Mouse (Mus musculus) Patski (cell line): ENCODE measurements around the gene Cenpu. TPM values are rescaled to one million over a fixed set of nuclear protein-coding genes. Genes with fewer than 3 reads are reported as not detected.
"Not testable (repeated sequence)": the region's sequence is repeated elsewhere in the genome, so short reads cannot be mapped to it uniquely, and the experiment has no call there.

ENCODE experiments used
- ATAC-seq: fragments of 100-300 bp; one replicate; pipeline ENCODE4 v1.8.0; 2021
- CTCF ChIA-PET: fragments of 350-600 bp; sonication (Branson Sonifier 250); formaldehyde crosslinking; loops from one replicate; lab custom pipeline; 2022; ENCODE audit warnings: inconsistent platforms; lab: Charles Lee
- POLR2A ChIA-PET: fragments of 350-600 bp; sonication (Branson Sonifier 250); formaldehyde crosslinking; loops from one replicate; lab custom pipeline; 2022; ENCODE audit warnings: antibody characterized with exemption, inconsistent platforms; lab: Charles Lee
- DNase-seq: peaks from one replicate; pipeline ENCODE4 v3.0.0-alpha.2; 2011; ENCODE audit warnings: low read depth, low spot score
- H3K27me3 ChIP-seq: fragments of 371-371 bp; one replicate; pipeline ENCODE4 v1.5.1; 2021
- CTCF ChIP-seq: fragments of 100-300 bp; IDR thresholded peaks from one replicate; pipeline ENCODE4 v1.5.1; 2021
- in situ Hi-C: fragments of 300-500 bp; cut with MboI; formaldehyde crosslinking; loops from 3 replicates; pipeline ENCODE4 v1.11.1; 2018; ENCODE audit warnings: low pct_unique_long_range_greater_than_20kb, mixed read lengths
- polyA plus RNA-seq: library from polyadenylated mRNA; unstranded; gene quantifications from one replicate; pipeline ENCODE4 v1.2.3, GENCODE M21; 2021

Cenpu gene
- polyA plus RNA-seq, 1 experiment from 2014 or later: 7.9 TPM

- no peak for DNase-seq
- ChIA-PET CTCF (no interaction called here), POLR2A (no interaction called here)
- in situ Hi-C loops: no loop called here
- H3K27me3 ChIP-seq: no peaks in the 10 kb centered on the region
- no peak for TF ChIP-seq CTCF
- ATAC-seq: no peak
Observed at GRCm38 (mm10) chr8:46569659-46570441, 18.0 kb downstream of the Cenpu start.

- no peaks in the 10 kb centered on the region for H3K27me3 ChIP-seq
- no peak for DNase-seq
- no peak for TF ChIP-seq CTCF
- ChIA-PET CTCF (no interaction called here), POLR2A (no interaction called here)
- in situ Hi-C loops: no loop called here
- no peak for ATAC-seq
Observed at GRCm38 (mm10) chr8:46570673-46571072, 18.8 kb downstream of the Cenpu start.

GRCm38 (mm10) chr8:46573446-46573845, 21.6 kb downstream of the Cenpu start:
- no peak for TF ChIP-seq CTCF
- POLR2A ChIA-PET: no interaction called here
- in situ Hi-C loops: no loop called here
- no peak for ATAC-seq
- CTCF ChIA-PET: no interaction called here
- no peaks in the 10 kb centered on the region for H3K27me3 ChIP-seq
- DNase-seq: no peak

GRCm38 (mm10) chr8:46573964-46574363, 22.1 kb downstream of the Cenpu start:
- ATAC-seq: no peak
- no peak for TF ChIP-seq CTCF
- CTCF ChIA-PET: no interaction called here
- in situ Hi-C loops: no loop called here
- H3K27me3 ChIP-seq: no peaks in the 10 kb centered on the region
- DNase-seq: no peak
- POLR2A ChIA-PET: interaction anchor here (0.6 kb wide), 1 partner anchor 45 kb away, joined by 3 read pairs; no protein-coding TSS in a partner anchor

- in situ Hi-C loops: no loop called here
- DNase-seq (no peak), ATAC-seq (no peak)
- TF ChIP-seq CTCF: no peak
- ChIA-PET CTCF (no interaction called here), POLR2A (no interaction called here)
- H3K27me3 ChIP-seq: no peaks in the 10 kb centered on the region
Observed at GRCm38 (mm10) chr8:46578794-46579193, 27.0 kb downstream of the Cenpu start.

DNA sequence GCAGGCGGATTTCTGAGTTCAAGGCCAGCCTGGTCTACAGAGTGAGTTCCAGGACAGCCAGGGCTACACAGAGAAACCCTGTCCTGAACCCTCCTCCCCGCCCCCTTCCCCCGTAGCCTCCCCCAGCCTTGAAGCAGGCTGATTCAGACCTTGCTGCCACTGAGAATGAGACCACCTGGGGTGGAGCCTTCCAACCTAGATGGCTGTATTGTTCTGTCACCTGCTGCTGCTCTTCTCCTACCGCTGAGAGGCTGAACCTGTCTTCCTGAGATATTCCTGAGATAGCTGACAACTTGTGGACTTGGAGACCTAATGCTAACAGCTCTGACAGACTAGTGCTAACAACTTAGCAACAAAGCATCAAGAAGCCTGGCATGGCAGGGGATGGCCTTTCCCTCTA, 32.5 kb downstream of the Cenpu start:
- POLR2A ChIA-PET, DNase-seq, H3K27me3 ChIP-seq, CTCF ChIA-PET, ATAC-seq, in situ Hi-C loops: not testable (repeated sequence)

- in situ Hi-C loops: no loop called here
- ChIA-PET POLR2A (no interaction called here), CTCF (no interaction called here)
- no peaks in the 10 kb centered on the region for H3K27me3 ChIP-seq
- TF ChIP-seq CTCF: no peak
- ATAC-seq: no peak
- no peak for DNase-seq
Observed at GRCm38 (mm10) chr8:46585576-46585975, 33.7 kb downstream of the Cenpu start.

- ATAC-seq: no peak
- in situ Hi-C loops: no loop called here
Observed at GRCm38 (mm10) chr8:46587911-46588310, 36.1 kb downstream of the Cenpu start.

GRCm38 (mm10) chr8:46588663-46589062, 36.8 kb downstream of the Cenpu start:
- DNase-seq: no peak
- H3K27me3 ChIP-seq: no peaks in the 10 kb centered on the region
- ChIA-PET POLR2A (no interaction called here), CTCF (no interaction called here)
- in situ Hi-C loops: no loop called here
- no peak for ATAC-seq
- TF ChIP-seq CTCF: no peak

More at GRCm38 (mm10) chr8:46587911-46588310, 36.1 kb downstream of the Cenpu start:
- DNase-seq: no peak
- ChIA-PET CTCF (no interaction called here), POLR2A (no interaction called here)
- no peak for TF ChIP-seq CTCF
- H3K27me3 ChIP-seq: no peaks in the 10 kb centered on the region

GRCm38 (mm10) chr8:46593067-46593466, 41.2 kb downstream of the Cenpu start:
- H3K27me3 ChIP-seq: no peaks in the 10 kb centered on the region
- DNase-seq: no peak
- no peak for TF ChIP-seq CTCF
- CTCF ChIA-PET: interaction anchor here (2.2 kb wide), 1 partner anchor 8 kb away, joined by 6 read pairs; no protein-coding TSS in a partner anchor
- in situ Hi-C loops: no loop called here
- no peak for ATAC-seq
- POLR2A ChIA-PET: no interaction called here

DNA sequence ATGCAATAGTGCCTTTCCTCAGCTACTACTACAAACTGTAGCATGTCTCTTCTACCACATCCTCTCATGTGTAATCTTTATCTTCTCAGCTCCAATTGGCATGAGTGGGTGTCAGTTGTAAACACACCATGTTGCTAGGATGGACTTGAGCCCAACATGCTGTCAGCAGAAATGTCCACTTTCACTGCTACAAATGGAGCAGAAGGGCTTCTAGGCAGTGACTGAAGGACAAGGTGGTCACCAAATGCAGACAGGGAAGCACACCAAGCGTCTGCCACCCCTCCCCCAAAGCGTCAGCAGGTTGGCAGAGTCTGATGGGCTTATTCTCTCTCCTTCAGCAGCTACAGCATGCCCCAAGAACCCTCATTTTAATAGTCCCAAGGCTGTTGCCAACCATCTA, 41.9 kb downstream of the Cenpu start:
- no peak for DNase-seq

More for the DNA sequence above, 41.9 kb downstream of the Cenpu start:
- ATAC-seq: no peak
- CTCF ChIA-PET: interaction anchor here (2.2 kb wide), 1 partner anchor 8 kb away, joined by 6 read pairs; no protein-coding TSS in a partner anchor
- TF ChIP-seq CTCF: no peak
- POLR2A ChIA-PET: no interaction called here
- no peaks in the 10 kb centered on the region for H3K27me3 ChIP-seq
- in situ Hi-C loops: no loop called here
